Mouse (Mus musculus): Measurements from ENCODE around the gene Bloc1s6. TPM values are rescaled to one million over a fixed set of nuclear protein-coding genes. Genes with fewer than 3 reads are reported as not detected.

The Bloc1s6 gene
- polyA plus RNA-seq, 1 experiment from 2014 or later, result 51.3 TPM

DNA sequence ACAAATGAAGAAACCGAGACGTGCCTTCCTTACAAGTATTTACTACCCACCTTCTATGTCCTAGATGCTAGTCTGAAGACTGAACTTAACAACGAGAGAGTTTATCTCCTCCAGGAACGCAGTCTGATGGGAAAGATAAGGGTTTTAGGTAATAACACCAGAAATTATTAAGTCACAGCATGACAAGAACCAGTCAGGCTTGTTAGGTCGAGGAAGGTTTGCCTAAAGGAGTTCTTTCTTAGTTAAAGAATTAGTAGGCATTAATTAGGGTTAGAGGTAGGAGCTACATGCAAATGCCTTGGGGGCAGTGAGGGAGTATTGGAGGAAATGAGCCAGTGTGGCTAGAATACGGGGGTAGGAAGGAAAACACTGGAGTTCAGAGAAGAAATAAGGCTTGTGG is 51.4 kb downstream of the Bloc1s6 start:
- Histone ChIP-seq H3K9ac (ENCODE audit: low read depth, low read length) (no peak overlapping the region), H3K36me3 (ENCODE audit: control insufficient read depth, insufficient read depth, low read length) (no peaks in the 10 kb centered on the region), H3K27ac (ENCODE audit: low read depth, low read length) (no peak overlapping the region), H3K9me3 (ENCODE audit: control insufficient read depth, low read length) (no peaks in the 10 kb centered on the region), H3K4me2 (replicated peaks; ENCODE audit: low read depth, low read length) (no peak overlapping the region), H3K4me3 (ENCODE audit: low read length) (no peak overlapping the region), H3K27me3 (ENCODE audit: control insufficient read depth, insufficient read depth, low read length) (no peaks in the 10 kb centered on the region), H3K4me1 (ENCODE audit: control insufficient read depth, insufficient read depth, low read length) (no peaks in the 10 kb centered on the region)
- no peak for ATAC-seq (ENCODE audit: low FRiP score, low TSS enrichment)
- 62% methylated on average over 6 of the region's 6 CpGs for WGBS

Other genes with a start within 250 kb of the Bloc1s6 start
- 10.0 and 14.5 TPM in 2 replicates for gene Gatm, start 127.2 kb upstream of the Bloc1s6 start, polyA plus RNA-seq (2014; fragmentation: Nextera tagmentation; extraction: Ambion mirVana)
- gene AA467197, start 101.5 kb upstream of the Bloc1s6 start, polyA plus RNA-seq (2014; fragmentation: Nextera tagmentation; extraction: Ambion mirVana), result not detected in 2 replicates
- 4.8 and 12.7 TPM in 2 replicates for gene Slc30a4, start 35.8 kb upstream of the Bloc1s6 start, polyA plus RNA-seq (2014; fragmentation: Nextera tagmentation; extraction: Ambion mirVana)
- gene Sqor, start 26.7 kb downstream of the Bloc1s6 start, polyA plus RNA-seq (2014; fragmentation: Nextera tagmentation; extraction: Ambion mirVana), result 7.9 and 11.8 TPM in 2 replicates